Mouse (Mus musculus) retina, postnatal 1 day (tissue): ENCODE results near the gene Bcorl1.

Source experiments
- DNase-seq: peaks from one replicate; pipeline ENCODE4 v3.0.0-alpha.2; 2012

Bcorl1 gene

DNA sequence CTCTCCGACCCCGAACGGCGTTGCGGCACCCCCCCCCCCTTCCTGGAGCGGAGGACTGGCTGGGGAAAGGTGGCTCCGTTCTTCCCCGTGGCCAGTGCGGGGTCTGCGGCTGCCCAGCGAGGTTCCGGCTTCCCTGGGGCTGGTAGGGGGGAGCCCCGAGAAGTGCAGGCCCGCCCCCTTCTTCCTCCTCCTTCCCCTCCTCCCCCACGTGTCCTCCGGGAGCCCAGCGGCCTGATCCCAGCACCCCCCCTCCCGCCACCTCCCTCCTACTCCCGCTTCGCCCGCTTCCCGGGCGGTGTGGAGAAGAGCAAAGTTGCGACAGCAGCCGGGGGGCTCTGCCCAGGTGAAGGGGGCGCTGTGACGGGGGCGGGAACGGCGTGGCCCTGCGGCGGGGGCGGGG is at the start of gene Bcorl1:
Bcorl1 (plus strand) TSS at position 218 of the 400 bp plus-strand sequence.
- DNase-seq, result peak; percentile 60

- DNase-seq, result no peak
Measured at GRCm38 (mm10) chrX:48291413-48291812, 49.7 kb upstream of the Bcorl1 start.

- DNase-seq, result no peak
Measured at GRCm38 (mm10) chrX:48305356-48305755, 35.8 kb upstream of the Bcorl1 start.

- peak; percentile 31 for DNase-seq
Measured at GRCm38 (mm10) chrX:48310706-48311517, 30.2 kb upstream of the Bcorl1 start.

GRCm38 (mm10) chrX:48311727-48312126 is 29.4 kb upstream of the Bcorl1 start:
- DNase-seq, result no peak

- peak; percentile 79 for DNase-seq
Measured at GRCm38 (mm10) chrX:48314530-48315079, 26.6 kb upstream of the Bcorl1 start.

DNA sequence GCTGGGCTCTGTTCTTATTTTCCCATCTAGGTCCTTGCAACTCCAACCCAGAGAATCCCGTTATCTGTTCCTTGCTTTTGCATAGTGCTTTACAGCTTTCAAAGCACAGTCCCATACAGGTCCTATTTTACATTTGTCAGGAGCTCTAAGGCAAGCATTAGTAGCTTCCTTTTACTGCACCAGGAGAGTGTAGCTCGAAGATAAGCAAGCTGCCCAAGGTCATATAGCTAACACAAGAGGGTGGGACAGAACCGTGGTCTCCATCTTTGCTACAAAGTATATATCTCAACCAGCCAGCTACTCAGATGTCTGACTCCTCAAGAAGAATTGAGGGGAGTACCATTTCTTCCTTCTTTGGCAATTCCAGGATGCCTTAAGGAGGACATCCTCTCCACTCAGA is 23.7 kb upstream of the Bcorl1 start:
- no peak for DNase-seq

GRCm38 (mm10) chrX:48318194-48318593 is 23.0 kb upstream of the Bcorl1 start:
- no peak for DNase-seq

GRCm38 (mm10) chrX:48340441-48341049 is 613 bp upstream of the Bcorl1 start:
- peak; percentile 20 for DNase-seq

GRCm38 (mm10) chrX:48341621-48342161 is 533 bp downstream of the Bcorl1 start:
- DNase-seq, result peak; percentile 58

- DNase-seq, result no peak
Measured at GRCm38 (mm10) chrX:48342731-48343130, 1.6 kb downstream of the Bcorl1 start.

DNA sequence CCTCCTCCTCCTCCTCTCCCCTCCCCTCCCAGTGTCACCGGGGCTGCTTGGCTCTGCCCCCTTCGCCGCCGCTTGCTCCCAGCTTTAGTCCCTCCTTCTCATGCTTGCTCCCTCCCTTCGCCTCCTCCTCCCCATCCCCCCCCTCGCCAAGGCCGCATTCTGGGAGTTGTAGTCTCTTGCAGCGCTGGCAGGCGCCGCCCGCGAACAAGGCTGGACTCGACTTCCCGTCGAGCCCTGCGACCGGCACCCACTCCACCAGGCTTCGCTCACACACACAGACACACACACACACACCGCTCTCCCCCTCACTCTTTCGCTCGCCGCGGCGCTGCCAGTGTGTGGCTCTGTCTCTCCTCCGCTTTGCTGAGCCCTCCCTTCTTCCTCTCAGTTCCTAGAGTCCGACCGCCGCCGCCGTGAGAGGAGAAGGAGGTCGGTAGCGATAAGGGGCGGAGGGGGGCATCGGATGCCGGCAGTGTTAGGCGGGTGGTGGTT is 2.3 kb downstream of the Bcorl1 start:
- DNase-seq, result peak; percentile 96

GRCm38 (mm10) chrX:48343966-48344642 is 2.9 kb downstream of the Bcorl1 start:
- DNase-seq, result peak; percentile 52

- DNase-seq, result peak; percentile 56
Measured at GRCm38 (mm10) chrX:48344643-48345384, 3.7 kb downstream of the Bcorl1 start.

DNA sequence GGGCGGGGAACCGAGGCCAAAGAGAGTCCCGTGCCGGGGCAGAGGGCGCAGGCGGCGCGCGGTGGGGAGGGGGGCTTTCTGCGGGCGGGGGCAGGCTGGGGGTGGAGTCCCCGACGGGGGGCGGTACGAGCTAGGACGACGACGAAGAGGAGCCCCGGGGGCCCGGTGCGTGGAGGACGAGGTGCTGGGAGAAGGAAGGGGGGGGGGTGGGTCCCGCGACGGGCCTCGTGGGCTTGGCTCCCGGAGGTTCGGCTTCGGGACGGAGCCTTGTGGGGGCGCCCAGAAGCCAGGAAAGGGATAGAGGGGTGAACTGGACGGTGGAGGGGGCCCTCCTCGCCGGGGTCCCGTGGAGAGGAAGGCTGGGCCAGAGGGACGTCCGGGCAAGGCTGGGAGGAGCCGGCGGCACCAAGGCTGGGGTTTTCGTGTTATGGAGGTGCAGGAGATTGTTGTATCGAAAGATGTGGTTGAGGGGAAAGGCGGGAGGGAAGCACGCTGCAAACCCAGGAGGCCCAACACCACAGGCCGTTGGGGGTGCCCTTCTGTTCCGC is 4.3 kb downstream of the Bcorl1 start:
- DNase-seq, result peak; percentile 44

DNA sequence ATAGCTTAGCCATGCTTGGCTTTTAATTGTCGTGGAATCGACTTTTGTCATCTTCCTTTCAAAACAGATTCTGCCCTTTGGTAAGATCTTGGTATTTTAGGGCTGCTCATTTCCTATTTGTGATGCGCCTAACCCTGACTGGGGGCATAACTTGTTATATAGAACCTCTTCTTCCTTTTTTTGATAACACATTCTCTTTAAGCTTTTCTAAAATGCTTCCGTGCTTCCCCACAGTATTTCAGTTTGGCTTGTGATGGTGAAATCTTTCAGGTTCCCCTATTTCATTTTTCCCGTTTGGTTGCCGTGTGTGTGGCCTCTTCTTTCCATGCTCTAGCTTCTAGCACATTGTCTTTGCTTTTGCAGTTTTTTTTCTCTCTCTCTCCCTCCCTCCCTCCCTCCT is 14.2 kb downstream of the Bcorl1 start:
- DNase-seq, result no peak

DNA sequence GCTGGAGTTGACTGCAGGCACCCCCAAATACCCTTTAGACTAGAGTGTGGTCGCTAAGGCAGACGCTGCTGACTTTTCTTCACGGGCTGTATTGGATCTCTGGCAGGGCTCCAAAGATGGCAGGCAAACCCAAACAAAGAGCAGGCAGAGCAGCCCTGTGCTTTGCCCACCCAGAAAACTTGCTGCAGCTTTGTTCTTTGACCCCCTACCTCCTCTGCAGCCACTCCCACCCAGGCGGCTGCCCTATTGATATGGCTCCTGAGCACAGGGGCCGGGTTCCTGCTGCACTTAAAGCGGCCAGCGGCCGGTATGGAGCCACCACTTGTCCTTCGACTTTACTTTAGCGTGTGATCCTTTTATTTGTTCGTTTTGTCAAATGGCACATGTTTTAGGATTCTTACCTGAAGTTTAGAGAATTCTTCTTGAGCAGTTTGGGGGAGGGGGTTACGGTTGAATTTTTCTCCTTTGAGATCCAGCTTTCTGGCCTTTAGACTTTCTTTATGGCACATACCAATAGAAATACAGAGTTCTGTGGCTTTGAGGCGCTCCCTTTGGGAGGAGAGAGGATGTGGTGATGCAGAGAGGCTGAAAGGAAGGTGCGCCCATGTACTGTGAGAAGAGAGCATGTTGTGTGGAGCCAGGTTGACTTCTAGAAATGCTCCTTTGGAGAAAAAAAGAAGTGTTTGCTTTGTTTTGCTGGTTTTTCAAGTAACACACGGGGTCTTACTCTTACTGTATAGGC is 24.8 kb downstream of the Bcorl1 start:
- DNase-seq, result peak; percentile 19

DNA sequence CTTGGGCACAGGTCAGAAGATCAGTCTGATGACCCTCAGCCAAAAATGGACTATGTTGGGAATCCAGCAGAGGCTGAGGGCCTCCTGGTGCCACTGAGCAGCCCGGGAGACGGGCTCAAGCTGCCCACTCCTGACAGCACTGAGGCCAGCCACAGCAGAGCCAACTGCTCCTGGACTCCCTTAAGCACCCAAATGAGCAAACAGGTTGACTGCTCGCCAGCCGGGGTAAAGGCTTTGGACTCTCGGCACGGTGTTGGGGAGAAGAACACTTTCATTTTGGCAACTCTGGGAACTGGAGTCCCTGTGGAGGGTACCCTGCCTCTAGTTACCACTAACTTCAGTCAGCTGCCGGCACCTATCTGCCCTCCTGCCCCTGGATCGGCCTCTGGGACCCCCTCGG is 26.7 kb downstream of the Bcorl1 start:
- no peak for DNase-seq

- DNase-seq, result peak; percentile 39
Measured at GRCm38 (mm10) chrX:48383643-48384042, 42.5 kb downstream of the Bcorl1 start.

- DNase-seq, result peak; percentile 2
Measured at GRCm38 (mm10) chrX:48385927-48386326, 44.8 kb downstream of the Bcorl1 start.

- no peak for DNase-seq
Measured at GRCm38 (mm10) chrX:48389380-48389779, 48.2 kb downstream of the Bcorl1 start.
